Mouse (Mus musculus): Measurements from ENCODE around the gene Pacrg. TPM values are rescaled to one million over a fixed set of nuclear protein-coding genes. Genes with fewer than 3 reads are reported as not detected.

The Pacrg gene
- polyA plus RNA-seq, 1 experiment from 2014 or later = 3.7 TPM

- Histone ChIP-seq H3K36me3 (ENCODE audit: control insufficient read depth, insufficient read depth, low read length) (no peaks in the 10 kb centered on the region), H3K27ac (ENCODE audit: low read length) (no peak overlapping the region), H3K4me2 (ENCODE audit: low read depth, low read length) (no peak overlapping the region), H3K4me3 (ENCODE audit: low read length) (no peak overlapping the region), H3K4me1 (replicated peaks; ENCODE audit: control insufficient read depth, insufficient read depth, low read length) (no peaks in the 10 kb centered on the region), H3K9ac (ENCODE audit: low read length) (no peak overlapping the region), H3K9me3 (ENCODE audit: control insufficient read depth, low read length) (no peaks in the 10 kb centered on the region), H3K27me3 (ENCODE audit: control insufficient read depth, insufficient read depth, low read depth, low read length) (no peaks in the 10 kb centered on the region)
- 59% methylated on average over 3 of the region's 3 CpGs for WGBS
- no peak for ATAC-seq (ENCODE audit: low read depth)
These were observed 220.2 kb downstream of the Pacrg start for GRCm38 (mm10) chr17:10619881-10620280.

GRCm38 (mm10) chr17:10617656-10618055, 222.5 kb downstream of the Pacrg start:
- Histone ChIP-seq H3K4me3 (ENCODE audit: low read length) (no peak overlapping the region), H3K27ac (ENCODE audit: low read length) (no peak overlapping the region), H3K36me3 (ENCODE audit: control insufficient read depth, insufficient read depth, low read length) (no peaks in the 10 kb centered on the region), H3K4me1 (replicated peaks; ENCODE audit: control insufficient read depth, insufficient read depth, low read length) (no peaks in the 10 kb centered on the region), H3K9ac (ENCODE audit: low read length) (no peak overlapping the region), H3K4me2 (ENCODE audit: low read depth, low read length) (no peak overlapping the region), H3K9me3 (ENCODE audit: control insufficient read depth, low read length) (no peaks in the 10 kb centered on the region), H3K27me3 (ENCODE audit: control insufficient read depth, insufficient read depth, low read depth, low read length) (no peaks in the 10 kb centered on the region)
- 63% methylated on average over 4 of the region's 4 CpGs for WGBS
- no peak for ATAC-seq (ENCODE audit: low read depth)

- no peak overlapping the region for H3K4me2 ChIP-seq (ENCODE audit: low read depth, low read length)
- whole genome bisulfite sequencing = 89% methylated on average over 7 of the region's 7 CpGs
- no peaks in the 10 kb centered on the region for H3K4me1 ChIP-seq (replicated peaks; ENCODE audit: control insufficient read depth, insufficient read depth, low read length)
- no peaks in the 10 kb centered on the region for H3K36me3 ChIP-seq (ENCODE audit: control insufficient read depth, insufficient read depth, low read length)
- no peak overlapping the region for H3K9ac ChIP-seq (ENCODE audit: low read length)
- no peaks in the 10 kb centered on the region for H3K27me3 ChIP-seq (ENCODE audit: control insufficient read depth, insufficient read depth, low read depth, low read length)
- ATAC-seq (ENCODE audit: low read depth) = no peak
- H3K27ac ChIP-seq (ENCODE audit: low read length) = no peak overlapping the region
- H3K9me3 ChIP-seq (ENCODE audit: control insufficient read depth, low read length) = no peaks in the 10 kb centered on the region
- no peak overlapping the region for H3K4me3 ChIP-seq (ENCODE audit: low read length)
These were observed 224.5 kb downstream of the Pacrg start for GRCm38 (mm10) chr17:10615611-10616010.

GRCm38 (mm10) chr17:10614696-10615095, 225.4 kb downstream of the Pacrg start:
- H3K27ac ChIP-seq (ENCODE audit: low read length) = no peak overlapping the region
- no peak overlapping the region for H3K4me3 ChIP-seq (ENCODE audit: low read length)
- H3K27me3 ChIP-seq (ENCODE audit: control insufficient read depth, insufficient read depth, low read depth, low read length) = no peaks in the 10 kb centered on the region
- no peak overlapping the region for H3K9ac ChIP-seq (ENCODE audit: low read length)
- H3K4me1 ChIP-seq (replicated peaks; ENCODE audit: control insufficient read depth, insufficient read depth, low read length) = no peaks in the 10 kb centered on the region
- no peaks in the 10 kb centered on the region for H3K36me3 ChIP-seq (ENCODE audit: control insufficient read depth, insufficient read depth, low read length)
- ATAC-seq (ENCODE audit: low read depth) = no peak
- H3K9me3 ChIP-seq (ENCODE audit: control insufficient read depth, low read length) = no peaks in the 10 kb centered on the region
- 63% methylated on average over 6 of the region's 6 CpGs for WGBS
- no peak overlapping the region for H3K4me2 ChIP-seq (ENCODE audit: low read depth, low read length)

GRCm38 (mm10) chr17:10611626-10612025, 228.5 kb downstream of the Pacrg start:
- Histone ChIP-seq H3K4me2 (ENCODE audit: low read depth, low read length) (no peak overlapping the region), H3K4me1 (replicated peaks; ENCODE audit: control insufficient read depth, insufficient read depth, low read length) (no peaks in the 10 kb centered on the region), H3K27me3 (ENCODE audit: control insufficient read depth, insufficient read depth, low read depth, low read length) (no peaks in the 10 kb centered on the region), H3K27ac (ENCODE audit: low read length) (no peak overlapping the region), H3K9ac (ENCODE audit: low read length) (no peak overlapping the region), H3K36me3 (ENCODE audit: control insufficient read depth, insufficient read depth, low read length) (no peaks in the 10 kb centered on the region), H3K4me3 (ENCODE audit: low read length) (no peak overlapping the region), H3K9me3 (ENCODE audit: control insufficient read depth, low read length) (no peaks in the 10 kb centered on the region)
- 41% methylated on average over 3 of the region's 3 CpGs for WGBS
- no peak for ATAC-seq (ENCODE audit: low read depth)

- Histone ChIP-seq H3K27me3 (ENCODE audit: control insufficient read depth, insufficient read depth, low read depth, low read length) (no peaks in the 10 kb centered on the region), H3K4me3 (ENCODE audit: low read length) (no peak overlapping the region), H3K27ac (ENCODE audit: low read length) (no peak overlapping the region), H3K4me2 (ENCODE audit: low read depth, low read length) (no peak overlapping the region), H3K4me1 (replicated peaks; ENCODE audit: control insufficient read depth, insufficient read depth, low read length) (no peaks in the 10 kb centered on the region), H3K9me3 (ENCODE audit: control insufficient read depth, low read length) (no peaks in the 10 kb centered on the region), H3K36me3 (ENCODE audit: control insufficient read depth, insufficient read depth, low read length) (no peaks in the 10 kb centered on the region), H3K9ac (ENCODE audit: low read length) (no peak overlapping the region)
- WGBS = 67% methylated on average over 4 of the region's 4 CpGs
- ATAC-seq (ENCODE audit: low read depth) = no peak
These were observed 232.0 kb downstream of the Pacrg start for GRCm38 (mm10) chr17:10608146-10608545.

- H3K4me3 ChIP-seq (ENCODE audit: low read length) = no peak overlapping the region
- WGBS = 43% methylated on average over 3 of the region's 3 CpGs
- ATAC-seq (ENCODE audit: low read depth) = peak; percentile 51; the same call in 1 of the 2 replicates
- no peaks in the 10 kb centered on the region for H3K9me3 ChIP-seq (ENCODE audit: control insufficient read depth, low read length)
- no peaks in the 10 kb centered on the region for H3K27me3 ChIP-seq (ENCODE audit: control insufficient read depth, insufficient read depth, low read depth, low read length)
- no peaks in the 10 kb centered on the region for H3K36me3 ChIP-seq (ENCODE audit: control insufficient read depth, insufficient read depth, low read length)
- no peak overlapping the region for H3K9ac ChIP-seq (ENCODE audit: low read length)
- H3K4me1 ChIP-seq (replicated peaks; ENCODE audit: control insufficient read depth, insufficient read depth, low read length) = no peaks in the 10 kb centered on the region
- H3K27ac ChIP-seq (ENCODE audit: low read length) = no peak overlapping the region
- no peak overlapping the region for H3K4me2 ChIP-seq (ENCODE audit: low read depth, low read length)
These were observed 234.0 kb downstream of the Pacrg start for GRCm38 (mm10) chr17:10606090-10606489.

- WGBS = 96% methylated on average over 4 of the region's 4 CpGs
- Histone ChIP-seq H3K27me3 (ENCODE audit: control insufficient read depth, insufficient read depth, low read depth, low read length) (no peaks in the 10 kb centered on the region), H3K36me3 (ENCODE audit: control insufficient read depth, insufficient read depth, low read length) (no peaks in the 10 kb centered on the region), H3K9ac (ENCODE audit: low read length) (no peak overlapping the region), H3K9me3 (ENCODE audit: control insufficient read depth, low read length) (no peaks in the 10 kb centered on the region), H3K27ac (ENCODE audit: low read length) (no peak overlapping the region), H3K4me3 (ENCODE audit: low read length) (no peak overlapping the region), H3K4me1 (replicated peaks; ENCODE audit: control insufficient read depth, insufficient read depth, low read length) (no peaks in the 10 kb centered on the region), H3K4me2 (ENCODE audit: low read depth, low read length) (no peak overlapping the region)
- ATAC-seq (ENCODE audit: low read depth) = no peak
These were observed 242.4 kb downstream of the Pacrg start for GRCm38 (mm10) chr17:10597741-10598140.

- Histone ChIP-seq H3K4me2 (ENCODE audit: low read depth, low read length) (no peak overlapping the region), H3K4me1 (replicated peaks; ENCODE audit: control insufficient read depth, insufficient read depth, low read length) (no peaks in the 10 kb centered on the region), H3K27ac (ENCODE audit: low read length) (no peak overlapping the region), H3K4me3 (ENCODE audit: low read length) (no peak overlapping the region), H3K27me3 (ENCODE audit: control insufficient read depth, insufficient read depth, low read depth, low read length) (no peaks in the 10 kb centered on the region), H3K9me3 (ENCODE audit: control insufficient read depth, low read length) (no peaks in the 10 kb centered on the region), H3K9ac (ENCODE audit: low read length) (no peak overlapping the region), H3K36me3 (ENCODE audit: control insufficient read depth, insufficient read depth, low read length) (no peaks in the 10 kb centered on the region)
- 45% methylated on average over 7 of the region's 7 CpGs for WGBS
- ATAC-seq (ENCODE audit: low read depth) = no peak
These were observed 250.5 kb downstream of the Pacrg start for GRCm38 (mm10) chr17:10589604-10590003.

- Histone ChIP-seq H3K9ac (ENCODE audit: low read length) (no peak overlapping the region), H3K4me2 (ENCODE audit: low read depth, low read length) (no peak overlapping the region), H3K9me3 (ENCODE audit: control insufficient read depth, low read length) (no peaks in the 10 kb centered on the region), H3K36me3 (ENCODE audit: control insufficient read depth, insufficient read depth, low read length) (no peaks in the 10 kb centered on the region), H3K4me3 (ENCODE audit: low read length) (no peak overlapping the region), H3K27ac (ENCODE audit: low read length) (no peak overlapping the region), H3K4me1 (replicated peaks; ENCODE audit: control insufficient read depth, insufficient read depth, low read length) (no peaks in the 10 kb centered on the region), H3K27me3 (ENCODE audit: control insufficient read depth, insufficient read depth, low read depth, low read length) (no peaks in the 10 kb centered on the region)
- no peak for ATAC-seq (ENCODE audit: low read depth)
- 66% methylated on average over 7 of the region's 7 CpGs for WGBS
These were observed 251.2 kb downstream of the Pacrg start for GRCm38 (mm10) chr17:10588922-10589400.
